Mouse (Mus musculus) CH12.LX (cell line): ENCODE measurements around the gene Polr2f. TPM values are rescaled to one million over a fixed set of nuclear protein-coding genes. Genes with fewer than 3 reads are reported as not detected.

Experiments
- DNase-seq: peaks from one replicate; pipeline ENCODE4 v3.0.0-alpha.2; 2013; ENCODE audit errors: extremely low read depth
- H3K27ac ChIP-seq: 2 replicates; pipeline ENCODE4 v1.5.1; 2012; ENCODE audit warnings: low read depth, mild to moderate bottlenecking, control low read depth, moderate library complexity; ENCODE audit not compliant: insufficient read depth
- H3K27me3 ChIP-seq: replicated peaks from 2 replicates; pipeline ENCODE3; 2012; ENCODE audit warnings: inconsistent platforms
- H3K36me3 ChIP-seq, 2 experiments: replicated peaks in 1 of 2; 2 replicates each; pipeline versions ENCODE3 to v1.6.1; 2012; ENCODE audit warnings: inconsistent platforms in 1 of 2, low read length in 1 of 2, mild to moderate bottlenecking in 1 of 2, mixed read lengths in 1 of 2, moderate library complexity in 1 of 2; ENCODE audit not compliant: control insufficient read depth in 1 of 2, insufficient read depth in 1 of 2
- H3K4me1 ChIP-seq, 2 experiments: 2 replicates each; pipeline ENCODE4 v1.6.1; 2012; ENCODE audit warnings: inconsistent platforms in 1 of 2, moderate library complexity in 1 of 2; ENCODE audit not compliant: insufficient read depth in 2 of 2, control insufficient read depth in 1 of 2
- H3K4me2 ChIP-seq: 2 replicates; pipeline ENCODE4 v1.6.1; 2012; ENCODE audit warnings: low read depth, mild to moderate bottlenecking, control low read depth; ENCODE audit not compliant: poor library complexity, insufficient read depth, severe bottlenecking
- H3K4me3 ChIP-seq, 3 experiments: fragments of 150-350 bp in 1 of 3; sonication (generic) in 1 of 3; replicated peaks in 1 of 3; 2 replicates each; pipeline versions ENCODE3 to v1.5.1; 2011 to 2012; ENCODE audit warnings: low read depth in 2 of 3, low read length in 2 of 3, mild to moderate bottlenecking in 2 of 3, moderate library complexity in 2 of 3, control low read depth in 1 of 3, improper control_type of control experiment in 1 of 3, inconsistent platforms in 1 of 3, mixed read lengths in 1 of 3; ENCODE audit not compliant: poor library complexity in 1 of 3
- H3K79me2 ChIP-seq: replicated peaks from 2 replicates; pipeline ENCODE4 v1.6.1; 2012; ENCODE audit warnings: mild to moderate bottlenecking, moderate library complexity; ENCODE audit not compliant: control insufficient read depth, poor library complexity, insufficient read depth, severe bottlenecking; ENCODE audit errors: extremely low read depth
- H3K9ac ChIP-seq: 2 replicates; pipeline ENCODE4 v1.6.1; 2012; ENCODE audit warnings: low read depth, mild to moderate bottlenecking, control low read depth, moderate library complexity; ENCODE audit not compliant: insufficient read depth
- H3K9me3 ChIP-seq: replicated peaks from 2 replicates; pipeline ENCODE3; 2012; ENCODE audit warnings: low read length, inconsistent platforms, mixed read lengths
- BHLHE40 ChIP-seq: IDR thresholded peaks from 2 replicates; pipeline ENCODE4 v1.6.1; 2011; ENCODE audit warnings: mild to moderate bottlenecking, low read depth, low read length, improper control_type of control experiment
- CTCF ChIP-seq, 2 experiments: IDR thresholded peaks in 1 of 2; conservative IDR thresholded peaks in 1 of 2; 2 replicates each; pipeline ENCODE4 v1.5.1; 2011 to 2012; ENCODE audit warnings: low read depth in 2 of 2, low read length in 2 of 2, improper control_type of control experiment in 1 of 2, inconsistent platforms in 1 of 2, mild to moderate bottlenecking in 1 of 2, moderate library complexity in 1 of 2
- ELF1 ChIP-seq: IDR thresholded peaks from 2 replicates; pipeline ENCODE4 v1.6.1; 2014; ENCODE audit warnings: low read depth, mild to moderate bottlenecking, inconsistent platforms, low read length, improper control_type of control experiment
- JUND ChIP-seq: conservative IDR thresholded peaks from 2 replicates; pipeline ENCODE4 v1.6.1; 2011; ENCODE audit warnings: low read depth, low read length, improper control_type of control experiment
- MAZ ChIP-seq: IDR thresholded peaks from 2 replicates; pipeline ENCODE4 v1.6.1; 2012; ENCODE audit warnings: low read depth, mild to moderate bottlenecking, inconsistent platforms, low read length, improper control_type of control experiment, moderate library complexity
- MEF2A ChIP-seq: IDR thresholded peaks from 2 replicates; pipeline ENCODE4 v1.6.1; 2014; ENCODE audit warnings: low read depth, mild to moderate bottlenecking, inconsistent platforms, low read length, improper control_type of control experiment, borderline replicate concordance
- MXI1 ChIP-seq: IDR thresholded peaks from 2 replicates; pipeline ENCODE4 v1.6.1; 2011; ENCODE audit warnings: mild to moderate bottlenecking, low read depth, low read length, improper control_type of control experiment
- PAX5 ChIP-seq: IDR thresholded peaks from 2 replicates; pipeline ENCODE4 v1.6.1; 2012; ENCODE audit warnings: low read length, inconsistent platforms, mixed read lengths
- POLR2A ChIP-seq: IDR thresholded peaks from 2 replicates; pipeline ENCODE4 v1.6.1; 2011; ENCODE audit warnings: low read depth, mild to moderate bottlenecking, improper control_type of control experiment, low read length
- POLR2AphosphoS2 ChIP-seq: IDR thresholded peaks from 2 replicates; pipeline ENCODE4 v1.6.1; 2011; ENCODE audit warnings: low read depth, low read length, improper control_type of control experiment
- SIN3A ChIP-seq: IDR thresholded peaks from 2 replicates; pipeline ENCODE4 v1.6.1; 2012; ENCODE audit warnings: low read length, improper control_type of control experiment, inconsistent platforms
- TBP ChIP-seq: conservative IDR thresholded peaks from 2 replicates; pipeline ENCODE4 v1.6.1; 2011; ENCODE audit warnings: low read depth, low read length, improper control_type of control experiment
- TCF12 ChIP-seq: IDR thresholded peaks from 2 replicates; pipeline ENCODE4 v1.6.1; 2014; ENCODE audit warnings: low read depth, mild to moderate bottlenecking, inconsistent platforms, low read length, improper control_type of control experiment
- UBTF ChIP-seq: IDR thresholded peaks from 2 replicates; pipeline ENCODE4 v1.6.1; 2012; ENCODE audit warnings: low read depth, mild to moderate bottlenecking, inconsistent platforms, low read length, improper control_type of control experiment, moderate library complexity
- USF2 ChIP-seq: conservative IDR thresholded peaks from 2 replicates; pipeline ENCODE4 v1.6.1; 2011; ENCODE audit warnings: low read depth, low read length, improper control_type of control experiment
- ZKSCAN1 ChIP-seq: IDR thresholded peaks from 2 replicates; pipeline ENCODE4 v1.6.1; 2012; ENCODE audit warnings: low read depth, inconsistent platforms, low read length, improper control_type of control experiment, borderline replicate concordance
- ZMIZ1 ChIP-seq: IDR thresholded peaks from 2 replicates; pipeline ENCODE4 v1.6.1; 2012; ENCODE audit warnings: low read depth, mild to moderate bottlenecking, inconsistent platforms, low read length, improper control_type of control experiment
- ZNF384 ChIP-seq: IDR thresholded peaks from 2 replicates; pipeline ENCODE4 v1.6.1; 2012; ENCODE audit warnings: low read depth, low read length, improper control_type of control experiment, inconsistent platforms
- dilution Hi-C: fragments of 300-500 bp; cut with MboI; formaldehyde crosslinking; loops from 2 replicates; pipeline ENCODE4 v1.14.3; 2020; ENCODE audit warnings: low sequenced_read_pairs; ENCODE audit not compliant: extremely low pct_unique_long_range_greater_than_20kb, extremely low pct_ligation_motif_present
- in situ Hi-C: fragments of 300-500 bp; cut with MboI; formaldehyde crosslinking; loops from 3 replicates; pipeline ENCODE4 v1.14.3; 2019; ENCODE audit warnings: low sequenced_read_pairs, low pct_ligation_motif_present, low pct_unique_long_range_greater_than_20kb, mixed read lengths
- polyA plus RNA-seq: library from polyadenylated mRNA; unstranded; fragments of >175 nt; gene quantifications from 2 replicates; pipeline ENCODE4 v1.2.1, GENCODE M21; 2012; ENCODE audit warnings: low read depth; ENCODE audit not compliant: insufficient read length
- total RNA-seq, 2 experiments: library from RNA; depleted of rRNA; stranded (reverse); fragments of 300-350 nt in 1 of 2; fragments of >200 nt in 1 of 2; gene quantifications; 2 replicates each; pipeline ENCODE4 v1.2.3; 2012 to 2014

The Polr2f gene
- total and polyA plus RNA-seq, 3 experiments, result 218 to 414 (median 286) TPM

DNA sequence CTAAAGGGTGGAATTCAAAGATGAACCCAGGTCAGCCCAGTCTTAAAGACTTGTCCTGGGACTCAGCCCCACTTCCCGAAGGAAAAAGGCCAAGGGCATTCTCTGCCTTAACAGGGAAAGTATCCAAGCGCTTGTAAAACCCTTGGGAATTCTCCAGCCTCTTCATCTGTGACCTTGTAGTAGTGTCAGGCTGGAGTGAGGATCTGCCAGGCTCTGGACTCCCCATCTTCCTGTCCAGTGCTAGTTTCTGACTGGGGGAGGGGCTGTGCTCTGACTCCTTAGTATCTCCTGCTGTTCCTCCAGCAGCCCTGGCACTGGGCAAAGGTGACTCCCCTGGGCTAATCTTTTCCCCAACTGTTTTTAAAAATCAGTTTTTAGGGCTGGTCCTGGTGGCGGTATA lies 44.3 kb upstream of the Polr2f start:
- H3K9ac ChIP-seq, result no peak overlapping the region
- TF ChIP-seq CTCF (conservative IDR thresholded peaks at IDR 0.05 in 1 of 2, IDR thresholded peaks at IDR 0.05 in 1 of 2; ENCODE audit: low read depth in 2 of 2, low read length in 2 of 2) (no peak), POLR2A (0 out of 2 replicates have a peak, but pooled peaks have one; percentile 1)
- TF ChIP-seq, all 38 proteins: peak for 1
- Histone ChIP-seq H3K27me3 (no peaks in the 10 kb centered on the region), H3K79me2 (peaks cover 2% of the 10 kb centered on the region; the same call in 1 of the 2 replicates), H3K4me1 (no peaks in the 10 kb centered on the region), H3K4me3 (no peak overlapping the region), H3K9me3 (no peaks in the 10 kb centered on the region), H3K4me2 (no peak overlapping the region), H3K27ac (no peak overlapping the region), H3K36me3 (peaks cover 38 to 54% of the 10 kb centered on the region in 2 experiments)
- dilution Hi-C loops (no loop called here), in situ Hi-C loops (loop anchor here (5.0 kb wide), 1 partner anchor 41 kb away; no protein-coding TSS in a partner anchor)
- DNase-seq, result no peak

DNA sequence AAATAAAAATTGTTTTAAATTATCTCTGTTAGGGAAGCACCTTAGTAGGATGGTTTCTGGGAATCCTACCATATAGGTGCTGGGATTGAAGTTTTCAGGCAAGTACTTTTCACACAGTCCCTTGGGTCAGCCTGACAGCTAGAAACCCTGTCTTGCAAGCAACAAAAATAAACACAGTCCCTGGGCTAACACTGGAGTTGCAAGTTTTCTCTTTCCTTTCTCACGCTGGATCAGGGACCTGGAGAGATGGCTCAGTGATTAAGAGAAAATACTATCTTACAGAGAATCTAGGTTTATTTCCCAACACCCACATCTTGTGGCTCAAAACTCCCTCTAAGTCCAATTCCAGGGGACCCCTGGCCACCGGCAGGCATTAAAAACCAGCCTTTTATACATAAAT lies 43.7 kb upstream of the Polr2f start:
- peaks cover 2% of the 10 kb centered on the region; the same call in 1 of the 2 replicates for H3K79me2 ChIP-seq
- no peak overlapping the region for H3K4me3 ChIP-seq
- H3K4me1 ChIP-seq, result no peaks in the 10 kb centered on the region
- no peak overlapping the region for H3K9ac ChIP-seq
- peaks cover 34 to 48% of the 10 kb centered on the region in 2 experiments for H3K36me3 ChIP-seq
- no peaks in the 10 kb centered on the region for H3K9me3 ChIP-seq
- no peak for DNase-seq
- in situ Hi-C loops (loop anchor here (5.0 kb wide), 1 partner anchor 40 kb away; no protein-coding TSS in a partner anchor), dilution Hi-C loops (no loop called here)
- H3K27me3 ChIP-seq, result no peaks in the 10 kb centered on the region
- no peak overlapping the region for H3K4me2 ChIP-seq
- H3K27ac ChIP-seq, result no peak overlapping the region
- TF ChIP-seq USF2 (no peak), ZNF384 (no peak), ELF1 (no peak), MXI1 (no peak), PAX5 (no peak), SIN3A (no peak), BHLHE40 (no peak), TBP (no peak), POLR2AphosphoS2 (no peak), TCF12 (no peak), POLR2A (no peak), MEF2A (no peak)

DNA sequence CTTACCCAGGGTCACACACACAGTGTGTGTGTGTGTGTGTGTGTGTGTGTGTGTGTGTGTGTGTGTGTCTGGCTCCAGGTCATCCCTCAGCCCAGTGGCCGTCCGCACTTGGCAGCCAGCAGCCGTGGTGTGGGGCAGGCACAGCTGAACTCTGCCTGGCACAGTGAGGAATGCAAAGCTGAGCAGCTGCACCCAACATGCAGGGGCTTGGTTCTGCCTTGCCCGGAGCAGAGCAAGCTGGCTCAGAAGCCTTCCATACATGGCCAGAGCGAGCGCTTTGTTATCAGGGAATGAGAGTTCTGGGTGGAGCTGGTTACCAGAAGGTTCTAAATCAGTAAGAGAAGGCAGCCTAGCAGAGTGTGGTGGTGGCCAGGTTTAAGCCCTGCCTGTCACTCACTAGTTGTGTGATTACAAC lies 43.2 kb upstream of the Polr2f start:
- no peaks in the 10 kb centered on the region for H3K79me2 ChIP-seq
- DNase-seq, result no peak
- H3K36me3 ChIP-seq, result peaks cover 29 to 43% of the 10 kb centered on the region in 2 experiments
- H3K4me3 ChIP-seq, result no peak overlapping the region
- no peak overlapping the region for H3K27ac ChIP-seq
- no peaks in the 10 kb centered on the region for H3K9me3 ChIP-seq
- TF ChIP-seq MAZ (no peak), POLR2AphosphoS2 (no peak), UBTF (no peak), JUND (no peak), ZMIZ1 (no peak), POLR2A (no peak), ZKSCAN1 (no peak)
- in situ Hi-C loops (loop anchor here (5.0 kb wide), 1 partner anchor 40 kb away; no protein-coding TSS in a partner anchor), dilution Hi-C loops (no loop called here)
- no peaks in the 10 kb centered on the region for H3K27me3 ChIP-seq
- H3K4me2 ChIP-seq, result no peak overlapping the region
- no peaks in the 10 kb centered on the region for H3K4me1 ChIP-seq
- H3K9ac ChIP-seq, result no peak overlapping the region
